Mouse (Mus musculus): ENCODE measurements around the gene Col11a2. TPM values are rescaled to one million over a fixed set of nuclear protein-coding genes. Genes with fewer than 3 reads are reported as not detected.
A peak's percentile ranks its signal among the peaks of the same experiment; 100 is the strongest.

The Col11a2 gene
- total and polyA plus RNA-seq, 3 experiments, result 0.35 to 1.1 (median 1.0) TPM

DNA sequence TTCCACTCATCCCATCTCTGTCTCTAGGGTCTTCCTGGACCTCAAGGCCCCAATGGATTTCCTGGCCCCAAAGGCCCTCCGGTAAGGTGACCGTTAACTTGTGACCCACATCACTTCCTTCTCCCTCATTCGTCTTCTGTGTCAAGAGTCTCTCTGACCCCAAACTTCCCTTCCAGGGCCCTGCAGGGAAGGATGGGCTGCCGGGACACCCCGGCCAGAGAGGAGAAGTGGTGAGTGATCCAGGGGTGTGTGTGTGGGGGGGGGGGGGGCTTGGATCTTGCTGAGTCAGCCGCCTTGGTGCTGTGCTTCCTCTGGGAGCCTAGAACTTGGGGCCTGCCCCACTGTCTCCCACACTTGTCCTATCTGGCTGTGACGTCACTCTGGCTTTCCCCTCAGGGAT is 18.0 kb downstream of the Col11a2 start:
- DNase-seq, result no peak

DNA sequence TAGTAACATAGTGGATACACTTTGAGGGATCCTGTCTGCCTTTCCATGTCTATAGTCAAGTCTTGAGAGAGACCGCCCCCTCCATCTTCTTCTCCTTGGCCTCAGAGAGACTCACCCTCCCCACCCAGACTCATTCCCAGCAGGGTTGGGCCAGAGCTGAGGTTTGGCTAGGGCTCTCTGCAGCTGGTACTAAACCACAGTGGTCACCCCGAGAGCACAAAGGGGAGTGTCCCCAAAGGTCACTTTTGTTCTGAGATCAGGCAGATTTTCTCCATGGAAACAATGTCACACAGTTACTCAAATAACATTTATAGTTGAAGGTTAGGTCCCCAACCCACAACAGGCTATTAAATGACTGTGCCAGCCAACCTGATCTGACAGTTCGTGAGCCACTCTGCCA is 29.6 kb downstream of the Col11a2 start:
- no peak for DNase-seq

DNA sequence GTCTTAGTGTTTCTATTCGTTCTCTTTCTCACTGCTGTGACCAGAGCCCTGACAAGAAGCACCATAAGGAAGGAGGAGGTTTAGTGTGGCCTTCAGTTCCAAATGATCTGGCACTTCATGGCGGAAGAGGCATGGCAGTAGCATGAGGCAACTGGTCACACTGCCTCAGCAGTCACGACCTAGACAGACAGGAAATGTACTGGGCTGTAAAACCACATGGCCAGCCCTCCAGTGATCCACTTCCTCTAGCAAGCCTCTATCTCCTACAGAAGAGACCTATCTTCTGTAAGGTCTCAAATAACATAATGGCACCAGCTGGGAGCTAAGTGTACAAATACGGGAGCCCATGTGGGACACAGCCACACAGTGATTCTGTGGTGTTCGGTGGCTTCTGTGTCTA is 32.9 kb downstream of the Col11a2 start:
- no peak for DNase-seq

DNA sequence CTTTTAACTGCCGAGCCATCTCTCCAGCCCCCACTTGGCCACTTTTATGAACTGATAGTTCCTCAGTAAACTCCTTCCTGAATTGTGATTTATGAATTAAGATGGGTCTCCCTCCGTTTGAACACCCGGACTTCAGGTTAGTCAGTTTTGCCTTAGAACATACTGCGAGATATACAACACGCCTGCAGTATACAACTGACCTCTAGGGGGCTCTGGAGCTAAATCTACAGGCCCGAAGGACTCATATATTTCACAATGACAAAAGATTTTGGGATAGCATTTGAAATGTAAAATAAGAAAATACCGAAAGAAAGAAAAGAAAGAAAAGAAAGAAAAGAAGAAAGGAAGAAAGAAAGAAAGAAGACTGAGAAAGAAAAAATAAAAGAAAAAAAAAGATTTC is 36.0 kb downstream of the Col11a2 start:
- DNase-seq, result peak; percentile 66

DNA sequence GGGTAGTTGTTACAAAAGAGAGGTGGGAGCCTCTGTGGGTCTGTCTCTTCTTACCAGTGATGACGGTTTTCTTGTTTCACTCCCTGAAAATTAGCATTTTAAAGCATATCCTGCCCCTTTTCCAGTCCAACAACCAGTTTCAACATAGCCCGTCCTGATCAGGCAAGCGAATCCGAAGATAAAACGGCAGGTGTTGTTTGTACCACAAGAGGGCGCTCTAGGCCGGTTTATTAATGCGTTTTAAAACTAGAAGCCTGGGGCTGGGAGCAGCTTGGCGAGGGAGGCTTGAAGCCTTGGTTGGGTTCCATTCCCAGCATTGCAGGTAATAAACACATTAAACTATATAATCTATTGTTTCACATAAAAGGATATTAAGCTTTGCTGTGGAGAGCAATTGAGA is 38.3 kb downstream of the Col11a2 start:
- peak; percentile 66 for DNase-seq

DNA sequence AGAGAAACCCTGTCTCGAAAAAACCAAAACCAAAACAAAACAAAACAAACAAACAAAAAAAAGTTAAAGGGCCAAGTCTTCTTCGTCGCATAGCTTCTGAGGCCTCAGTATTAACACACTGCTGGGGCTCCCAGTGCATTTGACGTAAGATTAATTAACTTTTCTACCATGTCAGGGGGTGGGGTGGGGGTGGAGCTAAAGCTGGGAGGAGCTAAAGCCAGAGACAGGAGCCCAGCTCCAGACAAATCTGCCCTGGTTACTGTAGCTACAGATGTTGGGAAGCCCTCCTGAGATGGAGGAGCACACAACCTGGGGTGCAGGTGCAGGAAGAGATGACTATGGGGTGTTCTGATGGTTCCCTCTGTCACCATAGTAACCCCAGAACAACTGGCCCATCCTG is 38.9 kb downstream of the Col11a2 start:
- DNase-seq, result no peak

DNA sequence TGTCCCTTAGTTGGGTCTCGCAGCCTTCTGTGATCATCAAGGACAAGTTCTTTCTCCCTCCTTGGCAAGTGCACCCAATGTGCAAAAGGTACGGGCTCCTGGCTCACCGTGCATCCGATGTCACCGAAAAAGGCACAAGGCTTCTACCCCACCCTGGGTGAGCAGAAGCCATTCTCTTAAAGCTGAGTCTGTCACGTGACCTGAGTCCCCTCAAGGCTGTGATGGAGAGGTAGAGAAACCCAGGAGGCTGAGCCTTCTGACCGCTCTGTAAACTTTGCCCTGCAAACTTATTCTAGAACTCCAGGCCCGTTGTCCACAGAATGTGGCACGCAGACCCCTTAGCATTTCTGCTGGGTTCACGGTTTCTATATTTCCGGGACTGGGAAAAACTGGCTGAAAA is 39.8 kb downstream of the Col11a2 start:
- DNase-seq, result no peak

DNA sequence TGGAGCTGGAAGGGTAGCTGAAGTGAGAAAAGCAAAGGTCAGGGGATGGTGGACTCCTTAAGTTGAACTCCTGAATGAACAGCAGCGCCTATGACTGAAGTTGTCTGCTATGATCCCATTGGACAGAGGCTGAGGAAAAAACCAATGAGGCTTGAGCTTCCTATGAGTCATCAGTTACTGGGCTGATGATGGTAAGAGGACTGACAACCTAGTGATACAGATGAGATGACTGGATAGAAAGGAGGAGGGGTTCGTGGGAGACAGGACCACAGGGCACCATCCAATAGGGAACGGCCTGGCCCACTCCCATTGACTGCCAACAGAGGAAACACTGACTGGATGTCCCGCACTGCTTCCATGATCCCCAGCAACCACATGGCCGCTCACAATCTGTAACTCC is 40.4 kb downstream of the Col11a2 start:
- peak; percentile 55 for DNase-seq

DNA sequence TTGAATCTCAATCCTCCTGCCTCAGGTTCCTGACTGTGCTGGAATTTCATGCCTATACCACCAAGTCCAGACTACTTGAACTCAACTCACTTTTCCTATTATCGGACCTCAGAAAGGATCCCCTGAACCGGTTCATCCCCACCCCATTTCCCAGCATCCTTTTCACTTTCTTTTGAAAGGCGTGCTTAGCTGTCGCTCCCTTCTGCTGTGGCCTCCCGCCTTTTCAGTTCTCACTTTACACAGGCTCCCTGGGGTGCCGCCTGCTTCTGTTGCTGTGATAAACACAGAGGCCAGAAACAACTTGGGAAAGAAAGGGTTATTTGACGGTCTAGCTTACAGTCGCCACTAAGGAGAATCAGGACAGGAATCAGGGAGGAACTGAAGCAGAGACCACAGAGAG is 43.9 kb downstream of the Col11a2 start:
- DNase-seq, result no peak

DNA sequence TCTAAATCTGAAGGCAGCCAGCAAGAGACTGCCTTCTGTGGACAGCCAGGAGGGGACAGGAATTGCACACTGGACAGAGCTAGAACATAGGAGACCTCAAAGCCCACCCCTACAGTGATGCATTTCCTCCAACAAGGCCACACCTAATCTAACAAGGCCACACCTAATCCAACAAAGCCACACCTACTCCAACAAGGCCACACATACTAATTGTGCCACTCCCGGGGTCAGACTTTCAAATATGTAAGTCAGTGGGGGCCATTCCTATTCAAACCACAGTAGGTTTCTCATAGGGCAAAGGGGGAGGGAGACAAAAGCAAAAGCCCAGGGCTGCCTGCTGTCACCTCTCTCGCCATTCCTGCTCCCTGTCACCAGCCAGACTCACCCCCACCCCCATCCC is 48.1 kb downstream of the Col11a2 start:
- DNase-seq, result no peak

DNA sequence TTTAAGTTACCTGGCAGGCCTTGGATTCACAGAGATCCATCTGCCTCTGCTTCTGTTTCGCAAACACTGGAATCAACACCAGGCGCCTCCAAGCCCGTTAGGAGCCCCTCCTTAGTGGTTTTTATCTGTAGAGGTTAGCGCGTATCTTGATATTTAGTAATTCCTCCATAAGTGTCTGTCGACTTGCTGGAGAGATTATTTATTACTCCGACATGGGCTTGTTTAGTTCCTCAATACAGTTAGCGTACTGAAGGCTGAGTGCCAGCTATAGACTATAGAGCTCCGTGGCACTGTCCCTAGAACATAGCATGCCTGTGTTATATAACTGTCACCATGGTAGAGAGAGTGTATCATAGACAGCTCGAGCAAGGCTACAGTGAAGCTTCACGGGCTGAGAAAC is 48.9 kb downstream of the Col11a2 start:
- no peak for DNase-seq

DNA sequence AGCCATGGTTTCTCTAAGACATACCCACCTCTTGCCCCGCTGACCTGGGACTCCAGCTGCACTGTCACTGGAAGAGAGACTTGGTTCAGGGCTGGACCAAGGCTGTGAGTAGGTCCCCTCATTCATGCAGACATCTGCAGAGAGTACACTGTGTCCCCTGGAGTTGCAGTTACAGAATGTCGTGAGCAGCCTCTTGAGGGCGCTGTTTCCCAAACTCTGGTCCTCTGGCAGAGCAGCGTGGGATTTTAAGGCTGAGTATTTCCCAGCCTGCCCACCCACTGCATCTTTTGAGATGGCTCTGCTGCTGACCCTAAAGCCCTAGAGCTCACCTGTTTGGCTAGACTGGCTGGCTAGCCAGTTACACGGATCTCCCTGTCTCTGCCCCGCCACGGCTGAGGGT is 51.7 kb downstream of the Col11a2 start:
- DNase-seq, result no peak

DNA sequence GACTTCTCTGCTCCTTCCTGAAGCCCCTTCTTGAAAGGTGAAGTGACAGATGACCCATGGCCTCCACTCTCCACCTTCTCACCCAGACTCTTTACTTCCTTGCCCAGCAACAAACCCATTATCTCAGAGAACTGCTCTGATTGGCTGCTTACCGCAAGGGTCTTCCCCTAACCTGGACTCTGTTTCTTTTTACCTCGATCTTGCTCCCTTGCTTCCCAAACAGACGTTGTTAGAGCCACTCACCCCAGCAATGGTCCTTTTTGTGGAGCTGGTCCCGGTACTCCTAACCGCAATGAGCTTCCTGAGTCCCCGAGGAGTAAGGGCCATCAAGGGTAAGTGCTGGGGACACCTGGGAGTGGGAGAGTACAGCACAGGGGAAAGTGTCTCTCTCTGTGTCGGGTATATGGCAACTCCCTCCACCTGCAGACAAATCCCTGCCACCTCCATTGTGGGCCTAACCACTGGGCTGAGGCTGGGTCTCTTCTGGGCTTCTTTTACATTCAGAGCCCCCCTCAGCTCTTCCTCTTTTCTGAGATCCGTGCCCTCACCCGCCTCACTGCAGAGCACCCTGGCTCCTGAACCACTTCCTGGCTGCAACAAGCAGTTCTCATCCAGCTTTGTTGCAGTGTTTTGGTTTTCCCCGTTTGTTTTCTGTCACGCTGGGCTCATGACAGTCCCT is 53.1 kb downstream of the Col11a2 start, which contains the start of gene H2-Oa:
H2-Oa (plus strand) TSS at position 144 of the 679 bp plus-strand sequence.
- no peak for DNase-seq

DNA sequence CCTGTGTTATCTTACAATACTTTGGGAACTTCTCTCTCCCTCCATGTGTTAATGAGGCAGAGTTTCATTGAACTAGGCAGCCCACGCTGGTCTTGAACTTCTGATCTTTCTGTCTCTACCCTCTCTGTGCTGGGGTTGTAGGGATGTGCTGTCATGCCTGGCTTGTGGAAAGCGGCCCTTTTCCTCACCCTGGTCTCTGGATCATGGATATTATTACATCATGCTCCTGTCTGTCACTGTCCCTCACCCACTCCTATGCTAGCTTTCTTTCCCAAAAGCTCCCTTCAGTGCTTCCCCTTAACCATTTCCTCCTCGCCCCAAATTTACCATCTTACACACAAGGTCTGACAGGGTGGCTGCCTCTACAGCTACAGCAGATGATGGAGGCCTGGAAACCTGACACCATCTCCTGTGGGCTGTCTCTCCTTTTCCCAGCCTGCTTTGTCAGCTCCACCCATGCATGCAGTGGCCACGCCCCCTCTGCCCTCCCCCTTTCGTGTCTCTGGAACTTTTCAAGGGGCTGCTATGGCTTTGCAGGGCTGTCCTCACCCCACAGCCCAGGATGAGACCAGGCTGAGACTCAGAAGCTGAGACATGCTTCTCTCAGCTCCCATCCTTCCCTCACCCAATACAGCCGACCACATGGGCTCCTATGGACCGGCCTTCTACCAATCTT is 54.1 kb downstream of the Col11a2 start:
- DNase-seq, result no peak

DNA sequence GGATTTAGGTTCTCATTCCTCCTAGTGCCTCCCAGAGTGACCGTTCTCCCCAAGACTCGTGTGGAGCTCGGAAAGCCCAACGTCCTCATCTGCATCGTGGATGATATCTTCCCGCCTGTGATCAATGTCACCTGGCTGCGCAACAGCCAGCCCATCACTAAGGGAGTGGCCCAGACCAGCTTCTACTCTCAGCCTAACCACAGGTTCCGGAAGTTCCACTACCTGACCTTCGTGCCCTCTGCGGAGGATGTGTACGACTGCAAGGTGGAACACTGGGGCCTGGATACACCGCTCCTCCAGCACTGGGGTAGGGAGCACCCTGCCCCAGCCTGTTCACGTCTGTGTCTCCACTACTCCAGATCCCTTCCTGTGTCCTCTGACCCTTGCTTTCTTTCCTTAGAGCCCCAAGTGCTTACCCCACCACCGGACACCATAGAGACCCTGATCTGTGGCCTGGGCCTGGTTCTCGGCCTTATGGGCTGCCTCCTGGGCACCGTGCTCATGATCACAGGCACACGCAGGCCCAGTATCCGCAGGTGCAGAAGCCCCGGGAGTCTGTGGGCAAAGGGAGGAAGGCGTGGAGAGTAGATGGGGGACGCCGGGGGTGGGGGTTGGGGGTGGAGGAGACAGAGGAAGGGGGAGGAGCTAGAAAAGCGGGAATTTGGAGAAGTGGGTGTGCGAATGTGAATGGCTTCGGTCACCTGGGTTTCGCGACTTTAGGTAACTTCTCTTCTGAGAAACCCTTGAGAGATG is 55.2 kb downstream of the Col11a2 start:
- DNase-seq, result no peak

DNA sequence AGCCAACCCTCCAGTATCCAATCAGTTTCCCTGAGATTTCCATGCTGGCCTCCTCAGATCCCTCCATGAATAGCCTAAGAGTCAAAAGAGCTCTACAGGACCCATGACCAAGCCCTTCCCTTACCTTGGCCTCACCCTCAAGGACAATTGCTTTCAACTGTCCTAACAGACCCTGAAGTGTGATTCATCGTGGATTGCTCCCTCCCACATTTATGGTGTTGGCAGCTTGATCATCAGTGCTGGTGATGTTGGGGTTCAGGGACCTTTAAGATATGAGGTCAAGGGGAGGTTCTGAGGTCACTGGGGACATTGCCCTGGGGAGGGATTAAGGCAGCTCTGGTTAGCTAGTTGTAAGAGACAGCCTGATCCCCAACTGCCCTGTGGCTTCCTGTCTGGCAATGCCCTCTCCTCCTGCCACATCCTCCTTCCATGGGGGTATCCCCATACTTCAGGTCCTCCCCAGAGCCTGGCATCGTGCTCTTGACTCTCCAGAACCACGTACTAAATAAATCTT is 57.3 kb downstream of the Col11a2 start:
- peak; percentile 71 for DNase-seq

DNA sequence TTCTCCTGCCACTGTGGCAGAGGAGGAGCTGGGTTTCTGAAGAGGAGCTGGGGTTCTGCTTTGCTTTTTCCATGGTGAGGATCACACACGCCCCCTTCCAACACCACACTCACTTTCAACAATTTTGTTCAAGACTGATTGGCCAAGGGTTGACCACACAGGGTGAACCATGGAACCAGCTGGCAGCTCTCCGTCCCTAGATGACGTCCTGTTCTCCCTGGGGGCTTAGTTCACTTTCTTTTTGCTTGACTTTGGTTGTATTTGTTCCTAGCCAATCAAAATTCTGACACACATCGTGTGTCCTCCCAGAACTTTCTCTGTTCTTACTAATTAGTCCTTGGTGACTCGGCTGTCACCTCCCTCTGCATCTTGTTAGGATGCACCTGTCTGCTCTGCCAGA is 58.0 kb downstream of the Col11a2 start:
- no peak for DNase-seq

DNA sequence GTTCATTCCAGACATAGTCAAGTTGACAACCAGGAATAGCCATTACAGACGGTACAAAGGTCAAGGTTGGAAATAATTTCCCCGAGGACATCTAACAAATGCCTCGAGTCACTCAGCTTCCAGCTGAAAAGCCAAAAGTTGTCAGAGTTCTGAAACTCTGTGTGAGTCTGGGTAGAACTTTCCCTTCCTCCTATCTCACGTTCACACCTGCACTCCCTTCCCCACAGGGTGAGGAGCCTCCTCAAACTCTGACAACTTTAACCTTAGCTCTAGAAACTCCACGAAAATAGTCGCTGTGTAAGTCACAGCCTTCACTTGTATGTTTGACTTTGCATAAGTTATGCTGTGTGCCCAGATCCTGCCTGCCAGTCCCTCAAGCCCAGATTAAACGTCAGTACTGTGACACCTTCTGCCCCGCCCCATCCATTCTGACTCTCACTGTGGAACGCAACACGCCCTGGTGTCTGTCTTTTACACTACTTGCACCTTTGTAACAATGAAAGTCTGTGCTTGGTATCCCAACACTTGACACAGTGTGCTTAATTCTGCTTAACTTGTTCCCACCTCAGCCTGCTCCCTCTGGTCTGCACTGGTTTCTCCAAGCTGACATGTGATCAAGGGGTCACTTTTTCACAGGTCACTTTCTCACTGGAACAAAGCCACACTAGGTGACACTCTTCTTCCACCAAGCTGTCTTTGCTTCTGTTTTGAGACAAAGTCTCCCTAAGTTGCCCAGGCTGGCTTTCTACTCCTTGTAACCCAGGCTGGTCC is 59.7 kb downstream of the Col11a2 start:
- DNase-seq, result no peak

DNA sequence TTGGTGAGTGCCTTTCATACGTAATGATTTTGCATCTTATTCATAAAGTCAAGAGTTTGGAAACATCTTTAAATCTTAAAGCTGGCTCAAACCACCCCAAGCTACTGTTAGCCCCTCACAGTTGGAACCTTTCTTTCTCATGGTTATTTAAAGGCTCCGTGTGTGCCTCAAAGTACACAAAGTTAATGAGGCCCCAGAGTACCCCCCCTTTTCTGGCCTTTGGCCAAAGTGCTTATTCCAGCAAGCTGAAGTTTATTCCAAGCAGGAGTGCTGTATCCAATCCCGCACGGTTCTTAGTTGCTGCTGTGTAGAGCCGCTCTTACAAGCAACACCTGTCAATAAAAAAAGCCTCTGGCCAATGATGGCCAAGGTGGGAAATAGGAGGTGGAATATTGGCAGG is 60.3 kb downstream of the Col11a2 start:
- DNase-seq, result no peak

DNA sequence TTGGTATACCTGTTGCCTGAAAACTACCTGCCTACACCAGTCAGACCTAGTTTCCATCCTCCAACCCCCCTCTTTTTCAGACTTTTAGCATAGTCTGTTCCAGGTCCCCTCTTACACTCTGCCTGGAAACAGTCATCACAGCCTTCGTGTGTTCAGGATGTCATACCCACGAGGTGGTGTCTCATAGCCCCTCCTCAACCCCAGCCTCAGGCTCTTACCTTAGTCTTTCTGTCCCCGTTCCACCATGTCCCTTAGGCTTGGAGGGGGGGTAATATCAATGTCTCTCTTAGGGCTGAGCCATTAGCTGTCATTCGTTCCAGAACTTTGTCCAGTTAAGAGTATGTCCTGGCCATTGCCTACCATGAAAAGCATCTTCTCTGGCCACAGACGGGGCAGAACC is 61.9 kb downstream of the Col11a2 start:
- no peak for DNase-seq

DNA sequence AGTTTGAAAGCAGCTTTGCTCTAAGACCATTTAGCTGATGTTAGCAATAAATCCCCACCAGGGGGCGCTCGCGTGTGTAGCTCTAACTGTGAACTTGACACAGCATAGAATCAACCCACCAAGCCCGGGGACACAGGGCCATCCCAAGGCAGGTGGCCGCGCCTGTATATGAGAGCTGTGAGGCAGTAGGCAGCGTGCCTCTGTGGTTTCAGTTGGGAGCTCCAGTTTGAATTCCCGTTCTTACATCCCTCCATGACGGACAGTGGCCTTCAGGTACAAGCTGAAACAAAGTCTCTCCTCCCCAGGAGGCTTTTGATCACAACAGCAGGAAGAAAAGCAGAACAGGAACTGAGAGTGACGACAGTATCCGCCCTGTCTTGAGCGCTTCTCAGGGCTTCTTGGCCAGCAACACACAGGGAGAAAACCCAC is 62.4 kb downstream of the Col11a2 start:
- peak; percentile 89 for DNase-seq

DNA sequence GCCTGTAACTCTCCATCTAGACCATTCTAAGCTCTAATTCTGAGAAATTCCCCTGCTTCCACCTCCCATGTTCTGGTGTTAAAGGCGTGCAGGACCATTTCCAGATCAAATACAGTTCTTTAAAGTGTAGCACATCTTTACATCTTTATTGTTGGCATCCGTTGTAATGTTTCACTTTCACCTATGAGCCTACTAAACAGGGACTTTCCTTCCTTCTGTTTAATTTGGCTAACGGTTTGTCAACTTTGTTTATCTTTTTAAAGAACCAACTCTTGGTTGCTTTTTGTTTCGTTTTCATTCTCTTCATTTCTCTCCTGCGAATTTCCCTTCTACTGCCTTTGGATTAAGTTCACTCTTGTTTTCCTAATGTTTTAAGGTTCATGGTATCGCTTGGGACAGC is 63.6 kb downstream of the Col11a2 start:
- no peak for DNase-seq

All from adrenal gland, adult 2 months (tissue).